Mouse (Mus musculus) lung, embryonic 16.5 days (tissue): Measurements from ENCODE around the gene Gm47959. TPM values are rescaled to one million over a fixed set of nuclear protein-coding genes. Genes with fewer than 3 reads are reported as not detected.

Experiments used
- ATAC-seq: fragments of 200-750 bp; cut with Nextera tagmentation; 2 replicates; pipeline ENCODE4 v1.8.0; 2017; ENCODE audit warnings: low read depth, mild to moderate bottlenecking, moderate library complexity
- H3K27ac ChIP-seq: fragments of 300-500 bp; sonication (generic); 2 replicates; pipeline ENCODE4 v1.5.1; 2014; ENCODE audit warnings: mild to moderate bottlenecking, control low read depth, low read length
- H3K27me3 ChIP-seq: fragments of 300-500 bp; sonication (generic); 2 replicates; pipeline ENCODE4 v1.6.1; 2014; ENCODE audit warnings: low read depth, low read length, mixed read lengths; ENCODE audit not compliant: control insufficient read depth, insufficient read depth
- H3K36me3 ChIP-seq: fragments of 300-500 bp; sonication (generic); 2 replicates; pipeline ENCODE4 v1.6.1; 2014; ENCODE audit warnings: low read length; ENCODE audit not compliant: control insufficient read depth, insufficient read depth
- H3K4me1 ChIP-seq: fragments of 300-500 bp; sonication (generic); replicated peaks from 2 replicates; pipeline ENCODE4 v1.6.1; 2014; ENCODE audit warnings: low read length, mixed read lengths; ENCODE audit not compliant: control insufficient read depth, insufficient read depth
- H3K4me2 ChIP-seq: fragments of 300-500 bp; sonication (generic); 2 replicates; pipeline ENCODE4 v1.6.1; 2014; ENCODE audit warnings: low read depth, low read length, control low read depth
- H3K4me3 ChIP-seq: fragments of 300-500 bp; sonication (generic); 2 replicates; pipeline ENCODE4 v1.5.1; 2014; ENCODE audit warnings: mild to moderate bottlenecking, low read length, control low read depth
- H3K9ac ChIP-seq: fragments of 300-500 bp; sonication (generic); 2 replicates; pipeline ENCODE4 v1.6.1; 2014; ENCODE audit warnings: low read length, control low read depth
- H3K9me3 ChIP-seq: fragments of 300-500 bp; sonication (generic); 2 replicates; pipeline ENCODE4 v1.6.1; 2016; ENCODE audit warnings: low read length; ENCODE audit not compliant: control insufficient read depth
- WGBS: fragments of 180-500 bp; shearing (Covaris S2); extraction: QIAGEN DNeasy Blood & Tissue Kit; methylation state at CpG from one replicate; pipeline ENCODE4 v1.1.7; 2014; 5-methylcytosine and 5-hydroxymethylcytosine counted together
- polyA plus RNA-seq: library from polyadenylated mRNA; unstranded; fragments of >200 nt; fragmentation: Nextera tagmentation; extraction: Ambion mirVana; gene quantifications from 2 replicates; pipeline ENCODE4 v1.2.1, GENCODE M21; 2015

Gm47959 gene
- polyA plus RNA-seq, 1 experiment from 2014 or later, result not detected

DNA sequence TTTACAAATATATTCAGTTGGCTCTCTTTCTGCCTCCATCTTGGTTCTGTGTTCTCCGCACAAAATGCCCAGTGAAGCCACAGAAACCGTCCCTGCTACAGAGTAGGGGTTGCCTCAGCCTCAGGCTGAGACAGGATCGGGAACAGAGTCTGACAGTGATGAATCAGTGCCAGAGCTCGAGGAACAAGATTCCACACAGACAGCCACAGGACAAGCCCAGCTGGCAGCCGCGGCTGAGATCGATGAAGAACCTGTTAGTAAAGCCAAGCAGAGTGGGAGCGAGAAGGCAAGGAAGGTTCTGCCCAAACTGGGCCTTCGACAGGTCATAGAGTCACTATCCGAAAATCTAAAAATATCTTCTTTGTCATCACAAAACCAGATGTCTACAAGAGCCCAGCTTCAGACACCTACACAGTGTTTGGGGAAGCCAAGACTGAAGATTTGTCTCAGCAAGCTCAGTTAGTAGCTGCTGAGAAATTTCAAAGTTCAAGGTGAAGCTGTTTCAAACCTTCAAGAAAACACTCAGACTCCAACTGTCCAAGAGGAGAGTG, 15.1 kb downstream of the Gm47959 start:
- Histone ChIP-seq H3K9ac (no peak overlapping the region), H3K9me3 (no peaks in the 10 kb centered on the region), H3K4me3 (no peak overlapping the region), H3K4me2 (no peak overlapping the region), H3K27ac (no peak overlapping the region), H3K36me3 (no peaks in the 10 kb centered on the region), H3K4me1 (no peaks in the 10 kb centered on the region), H3K27me3 (no peaks in the 10 kb centered on the region)
- WGBS, result 53% methylated on average over 10 of the region's 10 CpGs
- ATAC-seq, result no peak

- WGBS, result 61% methylated on average over 1 of the region's 1 CpGs
- ATAC-seq, result no peak
These were observed 16.2 kb downstream of the Gm47959 start for GRCm38 (mm10) chr1:83016556-83016955.

GRCm38 (mm10) chr1:83031950-83032349, 31.6 kb downstream of the Gm47959 start:
- no peak overlapping the region for H3K27ac ChIP-seq
- H3K9me3 ChIP-seq, result no peaks in the 10 kb centered on the region
- 10% methylated on average over 1 of the region's 1 CpGs for WGBS
- no peaks in the 10 kb centered on the region for H3K27me3 ChIP-seq
- H3K4me1 ChIP-seq, result no peaks in the 10 kb centered on the region
- H3K4me3 ChIP-seq, result no peak overlapping the region
- no peaks in the 10 kb centered on the region for H3K36me3 ChIP-seq
- H3K9ac ChIP-seq, result no peak overlapping the region
- no peak overlapping the region for H3K4me2 ChIP-seq
- ATAC-seq, result no peak

More at GRCm38 (mm10) chr1:83016556-83016955, 16.2 kb downstream of the Gm47959 start:
- Histone ChIP-seq H3K36me3 (no peaks in the 10 kb centered on the region), H3K4me2 (no peak overlapping the region), H3K9ac (no peak overlapping the region), H3K27me3 (no peaks in the 10 kb centered on the region), H3K4me3 (no peak overlapping the region), H3K9me3 (no peaks in the 10 kb centered on the region), H3K27ac (no peak overlapping the region), H3K4me1 (no peaks in the 10 kb centered on the region)

DNA sequence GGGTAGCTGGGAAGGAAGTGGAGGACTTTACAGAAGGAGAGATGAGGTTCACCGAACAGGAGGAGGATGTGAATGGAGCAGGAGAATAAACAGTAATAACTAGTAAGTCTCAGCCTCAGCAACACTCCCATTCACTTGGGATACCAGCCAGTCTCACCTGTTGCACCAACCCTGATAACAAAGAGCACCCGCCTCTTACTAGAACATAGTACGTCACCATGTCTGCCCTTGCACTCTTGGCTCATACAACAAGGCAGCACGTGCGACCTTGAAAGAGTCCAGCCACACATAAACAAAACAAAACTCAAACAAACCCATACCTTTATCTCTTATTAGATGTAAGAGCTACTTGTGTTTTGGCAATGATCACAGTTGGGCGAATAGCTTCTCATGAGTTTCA, 32.2 kb downstream of the Gm47959 start:
- Histone ChIP-seq H3K9me3 (no peaks in the 10 kb centered on the region), H3K4me1 (peaks cover under 1% of the 10 kb centered on the region; the same call in 1 of the 2 replicates), H3K27ac (no peak overlapping the region), H3K4me2 (no peak overlapping the region), H3K4me3 (no peak overlapping the region), H3K9ac (no peak overlapping the region), H3K36me3 (no peaks in the 10 kb centered on the region), H3K27me3 (no peaks in the 10 kb centered on the region)
- no peak for ATAC-seq
- 73% methylated on average over 6 of the region's 6 CpGs for WGBS

DNA sequence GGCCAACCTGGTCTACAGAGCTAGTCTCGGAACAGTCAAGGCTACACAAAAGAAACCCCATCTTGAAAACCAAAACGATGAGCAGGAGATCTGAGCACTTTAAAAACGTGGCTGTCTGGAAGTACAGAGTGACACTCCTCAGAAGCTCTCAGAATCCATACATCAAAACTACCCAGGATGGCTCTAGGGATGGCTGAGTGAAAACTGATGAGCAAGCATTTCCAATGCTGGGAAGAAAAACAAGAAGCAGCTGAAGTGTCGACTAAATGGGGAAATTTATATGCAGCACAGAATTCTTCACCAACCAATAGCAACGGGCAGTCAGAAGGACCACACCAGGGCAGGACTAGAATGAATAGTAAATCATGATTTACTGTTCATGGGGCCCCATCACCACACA, 34.2 kb downstream of the Gm47959 start:
- ATAC-seq, result no peak
- Histone ChIP-seq H3K4me3 (no peak overlapping the region), H3K4me2 (no peak overlapping the region), H3K27me3 (no peaks in the 10 kb centered on the region), H3K27ac (no peak overlapping the region), H3K9me3 (no peaks in the 10 kb centered on the region), H3K4me1 (peaks cover 5% of the 10 kb centered on the region; the same call in 1 of the 2 replicates), H3K9ac (no peak overlapping the region), H3K36me3 (no peaks in the 10 kb centered on the region)
- WGBS, result 67% methylated on average over 5 of the region's 5 CpGs

DNA sequence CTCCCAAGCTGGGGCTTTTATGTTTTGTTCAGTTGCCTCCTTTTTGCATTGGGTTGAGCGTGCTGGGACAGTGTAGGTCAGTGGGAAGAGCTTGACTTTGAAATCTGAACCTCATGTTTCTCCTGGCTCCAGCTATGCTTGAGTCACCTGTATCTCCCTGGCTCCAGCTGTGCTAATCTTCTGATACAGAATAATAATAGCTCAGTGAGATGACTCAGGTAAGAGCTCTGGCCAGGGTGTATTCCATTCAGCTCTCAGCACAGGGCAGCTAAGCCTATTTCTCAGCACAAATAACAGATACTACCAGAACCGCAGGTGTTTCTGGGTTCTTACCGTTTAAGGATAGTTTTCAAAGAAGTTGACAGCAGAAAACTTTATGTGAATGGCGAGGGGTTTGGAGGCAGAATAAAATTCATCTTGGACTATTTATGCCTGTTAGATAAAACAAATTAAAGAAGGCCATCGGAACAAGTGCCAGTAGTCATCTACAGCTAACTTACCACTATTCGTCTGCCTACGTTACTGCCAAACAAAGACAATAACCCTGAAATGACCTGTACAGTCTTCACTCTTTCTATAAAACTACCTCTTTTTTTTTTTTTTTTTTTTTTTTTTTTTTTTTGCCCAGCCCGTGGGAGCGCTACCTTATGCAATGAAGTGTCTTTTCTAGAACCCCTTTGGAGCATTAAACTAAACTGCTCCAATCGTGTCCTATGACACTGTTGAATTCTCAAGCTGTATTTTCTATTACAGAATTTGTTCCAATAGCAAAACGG, 36.7 kb downstream of the Gm47959 start:
- H3K9ac ChIP-seq, result no peak overlapping the region
- H3K4me1 ChIP-seq, result peaks cover 5% of the 10 kb centered on the region; the same call in 1 of the 2 replicates
- no peaks in the 10 kb centered on the region for H3K27me3 ChIP-seq
- H3K4me2 ChIP-seq, result peak overlapping the region; percentile 64
- no peak for ATAC-seq
- no peaks in the 10 kb centered on the region for H3K36me3 ChIP-seq
- no peak overlapping the region for H3K27ac ChIP-seq
- no peaks in the 10 kb centered on the region for H3K9me3 ChIP-seq
- 75% methylated on average over 11 of the region's 11 CpGs for WGBS
- no peak overlapping the region for H3K4me3 ChIP-seq

DNA sequence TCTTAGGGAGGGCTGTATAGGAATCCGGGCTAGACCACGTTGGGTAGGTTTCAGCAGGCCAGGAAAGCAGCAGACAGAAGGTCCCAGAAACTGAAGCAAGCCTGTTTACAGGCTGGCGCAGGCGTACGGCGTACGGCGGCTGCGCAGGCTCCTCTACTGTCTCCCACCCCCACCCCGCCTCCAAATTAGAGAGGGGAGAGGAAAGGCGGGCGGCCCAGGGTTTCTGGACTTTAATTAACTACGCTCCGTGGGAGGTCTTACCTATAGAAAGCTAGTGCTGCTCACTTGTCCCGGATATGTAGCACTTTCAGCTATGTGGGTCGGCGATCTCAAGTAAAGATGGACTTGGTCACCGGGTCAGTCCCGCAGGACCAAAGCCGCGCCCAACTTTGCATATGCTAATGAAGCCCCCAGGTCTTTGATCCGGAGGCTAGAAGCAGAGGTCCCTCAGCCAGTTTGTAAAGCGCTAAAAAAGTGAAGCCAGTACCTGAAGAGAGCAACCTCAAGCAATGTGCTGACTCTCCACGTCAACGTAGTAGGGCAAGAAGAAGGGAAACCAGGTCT, 37.8 kb downstream of the Gm47959 start, which contains the start of gene Slc19a3:
Slc19a3 (minus strand) TSS at position 340 of the 564 bp plus-strand sequence.
- 2% methylated on average over 25 of the region's 25 CpGs for WGBS
- Histone ChIP-seq H3K27me3 (no peaks in the 10 kb centered on the region), H3K4me2 (peak within 1 kb of the TSS; percentile 64), H3K27ac (no peak within 1 kb of the TSS), H3K4me3 (peak within 1 kb of the TSS; percentile 65), H3K9me3 (no peaks in the 10 kb centered on the region), H3K9ac (peak within 1 kb of the TSS; percentile 70), H3K4me1 (peaks cover 5% of the 10 kb centered on the region; the same call in 1 of the 2 replicates), H3K36me3 (no peaks in the 10 kb centered on the region)
- peak; percentile 94 for ATAC-seq

GRCm38 (mm10) chr1:83039080-83039479, 38.7 kb downstream of the Gm47959 start:
- Histone ChIP-seq H3K4me2 (no peak overlapping the region), H3K27ac (no peak overlapping the region), H3K4me3 (no peak overlapping the region), H3K36me3 (no peaks in the 10 kb centered on the region), H3K4me1 (peaks cover 5% of the 10 kb centered on the region; the same call in 1 of the 2 replicates), H3K9ac (no peak overlapping the region), H3K27me3 (no peaks in the 10 kb centered on the region), H3K9me3 (no peaks in the 10 kb centered on the region)
- 66% methylated on average over 4 of the region's 4 CpGs for WGBS
- ATAC-seq, result 0 out of 2 replicates have a peak, but pooled peaks have one; percentile 38

- no peaks in the 10 kb centered on the region for H3K27me3 ChIP-seq
- no peaks in the 10 kb centered on the region for H3K9me3 ChIP-seq
- H3K27ac ChIP-seq, result no peak within 1 kb of the TSS
- H3K4me2 ChIP-seq, result no peak within 1 kb of the TSS
- peaks cover 5% of the 10 kb centered on the region; the same call in 1 of the 2 replicates for H3K4me1 ChIP-seq
- no peaks in the 10 kb centered on the region for H3K36me3 ChIP-seq
- no peak for ATAC-seq
- 84% methylated on average over 2 of the region's 2 CpGs for WGBS
- H3K9ac ChIP-seq, result no peak within 1 kb of the TSS
- H3K4me3 ChIP-seq, result no peak within 1 kb of the TSS
These were observed 42.0 kb downstream of the Gm47959 start, which contains the start of gene Krtap28-10 for GRCm38 (mm10) chr1:83042380-83042779. Gene Krtap28-10 (minus strand): TSS chr1:83042480.
